Mouse (Mus musculus) stomach, postnatal 0 days (tissue): ENCODE measurements around the gene Chchd6.

Source experiments
- CTCF ChIP-seq: IDR thresholded peaks from 2 replicates; pipeline ENCODE4 v1.5.1; 2016; ENCODE audit warnings: antibody characterized with exemption, low read depth, mild to moderate bottlenecking, moderate library complexity
- EP300 ChIP-seq: optimal IDR thresholded peaks from 2 replicates; pipeline ENCODE3; 2016; ENCODE audit warnings: antibody characterized with exemption

DNA sequence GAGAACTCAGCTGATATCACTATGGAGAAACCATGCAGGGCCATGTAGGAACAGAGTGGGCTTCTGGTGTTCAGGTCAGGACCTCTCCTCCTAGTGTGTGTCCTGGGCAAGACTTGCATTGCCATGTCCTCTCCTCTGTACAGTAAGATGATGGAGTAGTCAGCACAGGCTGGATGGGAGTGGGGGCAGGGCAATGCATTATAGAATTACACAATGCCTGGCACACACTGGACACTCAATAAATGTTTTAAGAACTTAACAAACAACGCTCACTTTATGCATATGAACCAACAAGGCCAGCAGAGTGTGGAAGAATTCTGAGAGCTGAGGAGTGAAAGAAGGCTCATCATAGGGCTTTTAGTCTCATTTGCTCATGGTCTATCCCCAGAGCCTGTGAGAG, 171.0 kb downstream of the Chchd6 start:
- TF ChIP-seq CTCF, result no peak
- no peak for TF ChIP-seq EP300
